Mouse (Mus musculus) spleen, postnatal 4 days (tissue): ENCODE measurements at regions not wholly inside any gene's neighbourhood (a gene's known extent, or its start where the extent isn't known, plus 50 kb on each side); places are given as distances from the start of the nearest gene placed in this dataset.

Experiments
- DNase-seq, 2 experiments: peaks; one replicate each; pipeline ENCODE4 v3.0.0; 2022; ENCODE audit warnings: low spot score in 2 of 2

DNA sequence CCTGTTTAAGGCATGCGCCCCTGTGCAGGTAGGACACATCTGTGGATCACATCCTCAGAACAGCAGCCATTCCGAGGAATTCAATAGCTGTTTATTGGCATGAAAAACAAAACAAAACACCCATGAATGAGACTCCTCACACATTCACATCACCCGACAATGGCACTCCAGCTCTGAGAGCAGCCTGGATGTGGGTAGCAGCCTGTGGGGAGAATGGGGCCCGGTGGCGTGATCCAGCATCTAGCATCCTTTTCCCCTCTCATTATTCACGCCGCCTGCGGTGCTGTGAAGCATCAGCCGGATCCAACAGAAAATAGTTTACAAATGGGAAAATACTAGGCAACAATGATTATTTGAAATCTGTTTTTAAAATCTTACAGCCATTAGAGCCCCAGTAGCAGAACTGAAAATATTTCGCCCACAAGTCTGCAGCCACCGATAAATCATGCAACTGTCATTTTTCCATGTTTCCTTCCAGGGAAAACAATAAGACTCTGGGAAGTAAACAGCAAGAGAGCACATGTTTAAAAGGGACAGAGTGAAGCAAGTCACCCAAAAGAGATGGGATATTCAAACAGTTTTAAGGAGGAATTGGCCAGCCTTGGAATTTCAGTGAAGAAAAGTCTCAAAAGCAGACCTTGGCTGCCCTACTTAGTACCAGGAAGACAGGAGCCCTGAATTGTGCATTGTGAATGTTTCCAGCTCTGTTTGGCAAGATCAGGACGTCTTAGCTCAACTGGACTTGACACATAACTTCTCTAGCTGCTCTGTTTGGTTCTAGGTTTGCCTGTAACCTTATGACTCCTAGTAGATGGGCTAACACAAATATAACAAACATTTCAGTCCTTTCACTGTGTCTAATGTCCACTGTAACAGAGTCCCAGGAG lies 50.2 kb upstream of the Arntl start:
- DNase-seq: no peak
